Mouse (Mus musculus) brain, embryonic 14.5 days (tissue): Measurements from ENCODE around the gene Rapgef1. TPM values are rescaled to one million over a fixed set of nuclear protein-coding genes. Genes with fewer than 3 reads are reported as not detected.

Experiments
- DNase-seq: peaks from one replicate; pipeline ENCODE4 v3.0.0-alpha.2; 2011; ENCODE audit warnings: low read depth
- CTCF ChIP-seq: fragments of 200-500 bp; IDR thresholded peaks from 2 replicates; pipeline ENCODE4 v1.5.1; 2012; ENCODE audit warnings: inconsistent platforms, mild to moderate bottlenecking, moderate library complexity, borderline replicate concordance; ENCODE audit not compliant: insufficient read depth, insufficient read length; ENCODE audit errors: extremely low read depth
- POLR2A ChIP-seq: fragments of 200-500 bp; IDR thresholded peaks from 2 replicates; pipeline ENCODE4 v1.6.1; 2012; ENCODE audit warnings: mild to moderate bottlenecking, inconsistent platforms, borderline replicate concordance; ENCODE audit not compliant: poor library complexity, insufficient read depth, insufficient read length, severe bottlenecking; ENCODE audit errors: extremely low read depth
- polyA plus RNA-seq: library from polyadenylated mRNA; depleted of rRNA; stranded (reverse); fragments of >200 nt; gene quantifications from 2 replicates; pipeline ENCODE4 v1.2.3, GENCODE M21; 2012

Gene Rapgef1
- polyA plus RNA-seq, 1 experiment: 101 TPM

DNA sequence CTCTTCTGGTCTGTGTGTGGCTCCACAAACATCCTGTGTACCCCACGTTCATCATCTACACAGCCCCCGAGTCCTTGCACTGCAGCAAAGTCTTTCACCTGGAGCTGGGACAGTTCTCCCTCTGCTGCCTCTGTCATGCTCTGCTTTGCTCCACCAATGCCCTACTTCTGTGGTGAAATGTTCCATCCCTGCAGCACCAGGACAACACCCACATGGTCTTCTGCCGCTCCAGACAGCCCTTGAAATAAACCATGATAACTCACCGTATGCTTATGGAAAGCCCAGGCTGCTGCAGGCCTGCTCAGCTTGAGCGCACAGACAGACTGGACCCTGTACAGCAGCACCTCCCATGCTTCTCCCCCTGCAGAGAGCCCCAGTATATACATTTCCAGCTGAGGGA is 94.6 kb downstream of the Rapgef1 start:
- no peak for DNase-seq
- TF ChIP-seq POLR2A (no peak), CTCF (no peak)

DNA sequence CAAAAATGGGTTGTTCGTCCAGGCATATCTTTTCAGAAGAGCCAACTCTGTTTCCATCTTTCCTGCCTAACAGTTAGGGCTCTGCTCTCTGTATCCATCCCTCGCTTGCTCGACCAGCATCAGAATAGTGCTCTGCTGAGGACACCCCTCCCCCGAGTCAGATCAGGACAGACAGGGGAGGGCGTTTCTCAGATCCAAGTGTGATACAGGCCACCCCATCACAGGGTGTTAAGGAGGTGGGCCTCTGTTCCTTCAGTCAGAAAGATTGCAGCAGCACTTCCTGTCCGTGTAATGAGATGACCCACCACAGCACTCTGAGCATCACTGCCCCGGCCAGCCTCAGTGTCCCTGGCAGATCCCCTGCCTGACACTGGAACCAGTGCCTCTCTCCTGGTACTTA is 96.6 kb downstream of the Rapgef1 start:
- DNase-seq: no peak
- TF ChIP-seq CTCF (no peak), POLR2A (no peak)

DNA sequence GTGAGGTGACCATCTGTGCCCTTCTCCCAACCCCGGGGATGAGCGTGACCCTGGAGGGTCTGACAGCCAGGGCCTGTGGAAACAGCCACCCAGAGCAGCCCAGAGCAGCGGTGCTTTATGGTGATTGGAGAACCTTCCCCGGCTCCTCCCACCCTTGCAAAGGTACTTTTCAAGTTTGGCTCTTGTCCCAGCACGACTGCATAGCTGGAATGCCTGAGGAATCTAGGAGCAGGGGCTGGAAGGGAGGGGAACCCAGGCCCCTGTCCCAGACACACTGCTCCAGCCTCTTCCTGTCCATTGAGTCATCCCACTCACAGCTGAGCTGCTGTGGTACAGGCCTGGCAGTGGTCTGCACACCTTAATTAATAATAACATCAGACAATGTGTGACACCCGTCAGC is 97.2 kb downstream of the Rapgef1 start:
- peak; percentile 59 for DNase-seq
- TF ChIP-seq CTCF (no peak), POLR2A (no peak)

DNA sequence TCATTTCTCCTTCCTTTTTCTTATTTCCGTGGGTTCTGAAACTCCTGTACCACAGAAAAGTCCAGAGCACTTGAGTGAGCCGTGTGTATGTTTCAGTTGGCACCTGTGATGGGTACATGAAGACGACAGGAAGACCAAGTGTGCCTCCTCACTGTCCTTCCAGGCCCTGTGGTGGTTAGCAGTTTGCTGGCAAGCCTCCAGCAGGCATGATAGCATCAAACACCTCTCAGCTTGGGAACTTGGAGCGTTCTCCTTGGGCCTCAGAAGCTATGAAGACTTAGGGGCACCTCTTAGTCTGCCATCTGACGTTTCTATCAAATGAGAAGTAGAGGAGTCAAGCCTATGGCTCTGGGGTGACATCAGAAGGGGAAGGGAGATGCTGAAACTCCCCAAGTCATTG is 99.1 kb downstream of the Rapgef1 start:
- TF ChIP-seq CTCF (no peak), POLR2A (no peak)
- DNase-seq: no peak

DNA sequence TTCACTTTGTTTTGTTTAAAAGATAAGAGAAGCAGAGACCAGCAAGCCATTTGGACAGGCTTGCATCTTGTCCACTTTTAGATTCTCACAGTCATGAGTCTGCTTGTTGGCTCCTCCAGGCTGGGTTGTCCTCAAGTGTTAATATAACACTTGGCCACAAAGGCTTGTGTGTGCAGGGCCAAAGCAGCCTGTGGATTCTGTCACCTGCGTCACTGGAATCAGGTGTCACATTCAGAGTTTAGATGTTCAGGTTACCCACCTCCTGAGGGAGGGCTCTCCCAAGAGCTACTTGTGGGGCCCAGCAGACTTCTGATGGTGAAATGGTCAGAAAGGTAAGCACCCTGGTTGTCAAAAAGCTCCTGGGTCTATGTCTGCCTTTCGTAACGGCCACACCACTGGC is 103.6 kb downstream of the Rapgef1 start:
- TF ChIP-seq CTCF (no peak), POLR2A (no peak)
- no peak for DNase-seq

DNA sequence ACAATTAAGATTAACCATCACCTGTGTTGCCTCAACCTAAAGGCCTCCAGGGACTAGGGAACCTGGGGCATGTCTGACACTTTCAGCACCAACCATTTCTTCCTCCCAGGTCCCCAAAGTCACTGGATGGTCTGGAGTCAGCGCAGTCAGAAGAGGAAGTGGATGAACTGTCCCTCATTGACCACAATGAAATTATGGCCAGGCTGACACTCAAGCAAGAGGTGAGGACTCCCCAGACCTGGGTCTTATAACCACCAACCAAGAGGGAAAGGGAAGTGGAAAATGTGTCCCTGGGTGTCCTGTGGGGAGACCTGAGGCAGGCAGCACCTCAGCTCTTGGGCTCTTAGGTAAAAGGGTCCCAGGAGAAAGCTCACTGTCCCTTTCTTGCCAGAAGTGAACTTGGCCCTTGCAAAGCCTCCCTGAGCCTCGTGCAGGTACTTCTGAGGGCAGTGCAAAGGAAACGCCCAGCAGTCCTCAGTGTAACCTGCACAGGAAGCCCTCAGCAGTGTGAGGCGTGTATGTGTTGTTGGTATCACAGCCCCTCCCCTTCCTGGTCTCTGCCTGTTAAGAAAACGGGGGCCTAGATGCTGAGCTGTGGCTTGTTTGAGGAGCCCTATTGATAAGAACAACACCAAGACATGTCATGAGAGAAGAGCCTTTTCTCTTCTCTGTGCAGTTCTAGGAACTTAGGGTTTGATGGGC is 105.3 kb downstream of the Rapgef1 start:
- DNase-seq: no peak
- TF ChIP-seq CTCF: no peak
- no peak for TF ChIP-seq POLR2A

DNA sequence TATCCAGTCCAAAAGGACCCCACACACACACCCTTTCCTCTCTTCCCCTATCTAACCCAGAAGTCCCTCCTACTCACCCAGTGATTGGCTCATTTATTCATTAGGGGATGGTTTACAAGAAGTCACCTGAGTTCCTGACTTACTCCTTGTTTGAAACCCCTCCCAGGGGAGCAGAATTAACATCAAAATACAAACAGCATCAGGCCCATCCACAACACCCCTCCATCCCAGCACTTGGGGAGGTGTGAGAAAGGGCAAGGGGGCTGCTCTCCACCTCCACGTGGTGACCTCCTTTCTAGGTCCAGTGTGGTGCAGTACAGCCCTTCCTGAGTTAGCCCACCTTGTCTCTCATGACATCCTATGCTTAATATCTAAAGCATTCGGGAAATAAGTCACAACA is 110.0 kb downstream of the Rapgef1 start:
- TF ChIP-seq POLR2A: no peak
- no peak for TF ChIP-seq CTCF
- DNase-seq: no peak

DNA sequence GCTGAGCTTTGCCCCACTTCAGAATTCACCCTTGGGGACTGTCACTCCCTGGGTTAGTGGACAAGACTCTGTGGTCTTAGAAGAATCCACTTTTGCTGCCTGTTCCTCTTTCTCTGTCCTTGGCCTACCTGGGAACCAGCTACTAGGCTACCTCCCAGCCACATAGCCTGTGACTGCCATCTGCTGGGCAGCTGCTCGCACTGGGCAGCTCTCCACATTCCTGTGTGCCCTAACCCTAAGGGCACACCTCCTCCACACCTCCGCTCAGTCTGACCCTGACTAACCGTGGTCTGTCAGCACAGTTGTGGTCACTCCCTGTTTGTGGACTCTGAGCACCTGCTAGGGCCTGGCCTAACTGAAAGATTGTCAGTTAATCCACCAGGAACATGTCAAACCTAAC is 112.0 kb downstream of the Rapgef1 start:
- peak; percentile 17 for DNase-seq

DNA sequence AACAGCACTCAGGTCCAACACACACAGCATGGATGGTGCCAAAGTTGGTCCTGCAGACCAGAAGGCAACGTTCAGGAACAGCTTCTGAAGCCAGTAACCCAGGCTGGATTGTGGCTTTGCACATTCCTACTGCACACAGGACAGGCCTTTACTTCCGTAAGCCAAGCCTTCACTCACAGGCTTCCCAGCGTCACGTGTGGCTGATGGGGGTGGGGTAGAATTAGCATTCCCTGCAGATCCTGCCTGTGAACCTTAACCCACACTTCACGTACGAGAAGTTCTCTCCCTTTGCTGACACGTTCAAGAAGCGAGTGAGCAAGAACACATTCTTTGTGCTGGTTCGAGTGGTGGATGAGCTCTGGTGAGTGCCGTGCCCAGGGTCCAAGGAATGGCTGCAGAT is 113.0 kb downstream of the Rapgef1 start:
- TF ChIP-seq POLR2A (no peak), CTCF (no peak)
- no peak for DNase-seq

More for the DNA sequence above, 112.0 kb downstream of the Rapgef1 start:
- TF ChIP-seq CTCF: peak; percentile 50; the same call in 1 of the 2 replicates
- no peak for TF ChIP-seq POLR2A

DNA sequence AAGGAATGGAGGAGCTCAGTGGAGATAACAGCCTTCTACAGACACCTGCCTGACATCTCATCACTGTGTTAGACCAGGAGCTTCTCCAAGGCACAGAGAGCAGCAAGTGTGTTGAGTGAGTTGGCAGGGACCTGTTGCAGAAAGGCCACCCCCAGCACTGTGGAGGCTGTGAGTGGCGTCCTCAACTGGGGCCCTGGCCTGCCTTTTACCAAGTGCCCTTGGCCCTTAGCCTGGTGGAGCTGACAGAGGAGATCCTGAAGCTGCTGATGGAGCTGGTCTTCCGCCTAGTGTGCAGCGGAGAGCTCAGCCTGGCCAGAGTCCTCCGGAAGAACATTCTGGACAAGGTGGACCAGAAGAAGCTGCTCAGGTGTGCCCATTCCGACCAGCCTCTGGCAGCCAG is 113.8 kb downstream of the Rapgef1 start:
- TF ChIP-seq CTCF (no peak), POLR2A (no peak)

DNA sequence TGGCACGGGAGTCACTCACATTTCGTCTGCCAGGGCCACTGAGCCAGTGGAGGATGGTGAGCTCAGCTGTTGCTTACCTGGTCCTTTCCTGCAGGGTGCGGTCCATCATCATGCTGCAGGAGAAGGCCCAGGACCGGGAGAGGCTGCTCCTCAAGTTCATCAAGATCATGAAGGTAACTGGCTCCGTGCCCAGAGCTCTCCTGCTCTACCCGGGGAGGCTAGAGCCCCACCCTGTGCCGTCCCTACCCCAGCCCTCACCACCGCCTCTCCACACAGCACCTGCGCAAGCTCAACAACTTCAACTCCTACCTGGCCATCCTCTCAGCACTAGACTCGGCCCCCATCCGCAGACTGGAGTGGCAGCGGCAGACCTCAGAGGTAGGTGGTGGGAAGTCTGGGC is 116.2 kb downstream of the Rapgef1 start:
- no peak for TF ChIP-seq POLR2A
- no peak for DNase-seq

More for the DNA sequence above, 113.8 kb downstream of the Rapgef1 start:
- no peak for DNase-seq

DNA sequence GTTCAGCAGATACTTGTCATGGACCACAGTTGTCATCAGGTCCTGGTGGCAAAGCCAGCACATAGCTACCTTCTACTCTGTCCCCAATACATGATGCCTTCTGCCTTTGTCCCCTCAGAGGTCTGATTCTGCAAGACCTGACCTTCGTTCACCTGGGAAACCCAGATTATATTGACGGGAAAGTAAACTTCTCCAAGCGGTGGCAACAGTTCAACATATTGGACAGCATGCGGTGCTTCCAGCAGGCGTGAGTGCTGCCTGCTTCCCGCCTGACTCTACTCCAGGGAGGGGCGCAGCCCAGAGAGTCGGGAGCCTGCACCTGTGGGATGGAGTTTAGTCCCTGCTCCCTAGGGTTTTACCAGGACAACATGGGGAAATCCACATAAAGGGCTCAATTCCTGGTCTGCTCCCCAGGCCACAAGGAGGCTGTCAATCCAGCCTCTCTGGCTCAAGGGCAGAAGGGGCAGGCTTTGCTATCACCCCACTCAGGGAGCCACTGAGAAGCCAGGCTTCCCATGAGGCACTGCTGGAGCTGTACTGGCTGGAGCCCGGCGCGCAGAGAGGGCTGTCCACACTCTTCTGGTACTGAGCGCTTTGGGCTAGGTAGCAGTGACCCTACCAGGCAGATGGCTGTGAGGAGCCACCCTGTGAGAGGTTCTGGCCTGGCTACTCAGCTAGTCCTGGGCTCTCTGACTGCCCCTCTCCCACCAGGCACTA is 117.8 kb downstream of the Rapgef1 start:
- TF ChIP-seq POLR2A: no peak
- no peak for TF ChIP-seq CTCF
- no peak for DNase-seq
